Mouse (Mus musculus) G1E (cell line): ENCODE results near the gene Gfod1.

ENCODE experiments used
- GATA1 ChIP-seq: IDR thresholded peaks from 2 replicates; pipeline ENCODE4 v1.6.1; 2012; ENCODE audit warnings: borderline replicate concordance, low read length, inconsistent platforms, mixed read lengths
- TAL1 ChIP-seq: conservative IDR thresholded peaks from 2 replicates; pipeline ENCODE4 v1.6.1; 2012; ENCODE audit warnings: low read depth, low read length, inconsistent platforms, mixed read lengths

GRCm38 (mm10) chr13:43230238-43230637 lies 73.7 kb downstream of the Gfod1 start:
- TF ChIP-seq TAL1 (no peak), GATA1 (no peak)
